Mouse (Mus musculus) induced T-regulatory cell, adult 2 months (primary cell): Measurements from ENCODE around the gene Flot2.

Experiments used
- DNase-seq: peaks from one replicate; pipeline ENCODE4 v3.0.0-alpha.2; 2012; ENCODE audit warnings: low read depth

The Flot2 gene

DNA sequence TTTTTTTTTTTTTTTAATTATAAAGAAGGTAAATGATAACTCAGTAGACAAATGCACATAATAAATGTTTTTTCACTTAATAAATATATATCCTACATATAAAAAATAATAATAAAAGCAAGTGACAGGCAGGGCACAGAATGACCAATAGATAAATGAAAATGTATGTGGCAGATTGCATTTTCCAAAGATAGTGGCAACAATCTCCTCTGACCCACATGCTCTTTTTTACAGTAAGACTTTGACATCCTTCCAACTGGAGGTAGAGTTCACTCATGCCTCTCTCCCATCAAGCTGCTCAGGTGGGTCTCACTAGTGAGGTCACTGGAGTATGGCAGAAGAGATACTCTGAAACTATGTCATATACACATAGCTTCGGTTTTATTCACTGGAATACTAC, 24.8 kb downstream of the Flot2 start:
- DNase-seq: no peak

- no peak for DNase-seq
These were observed 28.2 kb downstream of the Flot2 start for GRCm38 (mm10) chr11:78065906-78066305.

DNA sequence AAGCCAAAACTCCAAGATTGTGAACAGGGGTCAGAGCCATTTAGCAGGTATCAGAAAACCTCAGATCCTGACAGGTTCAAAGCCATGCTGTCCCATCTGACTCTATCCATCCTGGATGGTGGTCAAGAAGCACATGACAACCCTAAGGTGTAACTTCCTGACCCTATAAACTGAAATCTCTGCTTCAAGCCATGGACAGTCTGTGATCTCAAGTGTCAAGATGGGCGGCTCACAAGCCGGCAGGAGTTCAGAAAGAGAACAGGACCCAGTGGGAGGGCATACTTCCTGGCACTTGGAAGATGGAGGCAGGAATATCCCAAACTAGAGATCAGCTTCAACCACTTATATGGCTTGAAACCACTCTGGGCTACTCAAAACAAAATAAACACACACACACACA, 28.9 kb downstream of the Flot2 start:
- no peak for DNase-seq

GRCm38 (mm10) chr11:78067566-78067965, 29.8 kb downstream of the Flot2 start:
- DNase-seq: no peak

- DNase-seq: no peak
These were observed 31.4 kb downstream of the Flot2 start for GRCm38 (mm10) chr11:78069130-78069529.

DNA sequence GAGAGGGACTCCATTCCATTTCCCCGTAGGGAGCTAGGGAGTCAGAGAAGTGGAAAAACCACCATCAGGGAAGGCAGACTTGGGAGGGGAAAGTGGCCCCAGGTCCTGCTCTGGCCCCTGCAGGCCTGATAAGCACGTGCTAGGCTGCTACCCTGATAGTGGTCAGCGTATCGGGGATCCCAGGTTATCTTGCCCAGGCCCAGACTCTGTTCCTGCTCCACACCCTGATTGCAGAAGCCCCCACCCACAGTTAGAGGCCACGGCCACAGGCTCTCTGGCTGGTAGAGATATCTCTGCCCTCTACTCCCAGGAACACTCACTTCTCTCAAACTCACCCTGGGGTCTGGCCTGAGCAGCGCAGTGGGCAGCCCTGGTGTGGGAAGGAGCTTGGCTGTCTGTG, 31.9 kb downstream of the Flot2 start:
- no peak for DNase-seq

- no peak for DNase-seq
These were observed 34.2 kb downstream of the Flot2 start for GRCm38 (mm10) chr11:78071938-78072337.

- DNase-seq: no peak
These were observed 34.8 kb downstream of the Flot2 start for GRCm38 (mm10) chr11:78072425-78073130.

- DNase-seq: no peak
These were observed 36.0 kb downstream of the Flot2 start for GRCm38 (mm10) chr11:78073577-78074276.

- no peak for DNase-seq
These were observed 36.5 kb downstream of the Flot2 start for GRCm38 (mm10) chr11:78074277-78074652.

- DNase-seq: no peak
These were observed 36.9 kb downstream of the Flot2 start for GRCm38 (mm10) chr11:78074666-78075065.

DNA sequence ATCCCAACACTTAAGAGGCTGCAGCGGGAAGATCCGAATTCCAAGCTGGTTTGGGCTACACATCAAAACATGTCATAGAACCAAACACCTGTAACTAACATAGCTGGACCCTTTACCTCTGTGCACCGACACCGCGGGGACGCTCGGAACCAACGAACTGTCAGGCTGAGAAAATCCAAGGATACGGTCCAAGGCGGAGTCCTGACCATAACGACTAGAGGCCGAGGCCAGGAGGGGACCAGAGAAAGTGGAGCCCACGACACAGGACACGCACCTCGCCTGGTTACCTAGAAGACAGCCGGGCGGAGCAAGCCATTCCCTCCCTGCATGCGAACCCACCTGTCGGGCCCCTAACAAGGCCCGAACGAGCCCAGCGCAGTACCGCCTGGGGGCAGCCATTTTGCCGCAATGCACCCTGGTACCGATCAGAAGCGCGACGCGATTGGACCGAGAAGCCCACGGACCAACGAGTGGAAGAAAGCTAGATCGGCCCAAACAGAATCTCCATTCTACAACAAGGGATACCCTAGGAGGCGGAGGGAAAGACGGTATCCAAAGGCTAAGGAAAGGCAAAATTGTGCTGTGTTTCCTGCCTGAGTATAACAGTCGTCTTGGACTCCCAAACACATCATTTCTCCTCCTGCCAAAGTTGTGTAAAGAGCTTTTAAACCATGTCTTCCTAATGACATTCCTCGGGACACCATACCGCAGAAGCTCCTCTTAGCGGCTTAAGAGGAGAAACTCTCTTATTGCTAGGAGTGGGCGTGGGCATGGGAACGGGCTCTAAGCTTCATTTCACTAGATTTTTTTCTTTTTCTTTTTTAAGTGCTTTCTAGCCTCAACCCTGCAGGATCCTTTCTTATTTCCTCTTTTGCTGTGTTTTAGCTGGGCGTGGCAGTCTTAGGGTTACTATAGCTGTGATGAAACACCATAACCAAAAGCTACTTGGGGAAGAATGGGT, 42.5 kb downstream of the Flot2 start, which contains the start of gene Eral1:
Eral1 (minus strand) TSS at position 423 of the 961 bp plus-strand sequence.
- DNase-seq: peak; percentile 86

- no peak for DNase-seq
These were observed 45.9 kb downstream of the Flot2 start for GRCm38 (mm10) chr11:78083595-78083994.

GRCm38 (mm10) chr11:78086925-78087479, 49.3 kb downstream of the Flot2 start:
- DNase-seq: no peak

DNA sequence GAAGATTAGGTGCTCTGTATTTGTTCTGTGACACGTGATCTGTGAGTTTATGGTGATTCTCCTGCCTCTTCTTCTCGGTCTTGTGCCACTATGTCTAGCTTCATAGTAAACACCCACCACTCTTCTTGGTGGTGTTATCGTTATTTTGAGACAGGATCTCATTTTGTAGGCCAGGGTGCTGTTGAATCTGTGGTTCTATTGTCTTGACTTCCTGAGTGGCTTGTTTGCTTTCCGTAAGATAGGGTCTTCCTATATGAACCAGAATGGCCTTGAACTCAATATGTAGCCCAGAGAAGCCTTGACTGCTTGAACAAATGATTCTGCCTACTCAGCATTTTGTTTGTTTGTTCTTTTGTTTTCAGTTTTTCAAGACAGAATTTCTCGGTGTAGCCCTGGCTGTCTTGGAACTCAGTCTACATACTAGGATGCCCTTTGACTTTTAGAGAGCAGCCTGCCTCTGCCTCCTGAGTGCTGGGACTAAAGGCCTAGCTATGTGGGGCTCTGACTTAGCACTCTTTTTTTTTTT, 50.1 kb downstream of the Flot2 start:
- DNase-seq: no peak

GRCm38 (mm10) chr11:78094137-78094503, 56.4 kb downstream of the Flot2 start:
- DNase-seq: no peak

GRCm38 (mm10) chr11:78094504-78095143, 56.9 kb downstream of the Flot2 start, which contains the start of gene Fam222b:
Gene Fam222b (plus strand): TSS chr11:78094660.
- DNase-seq: peak; percentile 93

DNA sequence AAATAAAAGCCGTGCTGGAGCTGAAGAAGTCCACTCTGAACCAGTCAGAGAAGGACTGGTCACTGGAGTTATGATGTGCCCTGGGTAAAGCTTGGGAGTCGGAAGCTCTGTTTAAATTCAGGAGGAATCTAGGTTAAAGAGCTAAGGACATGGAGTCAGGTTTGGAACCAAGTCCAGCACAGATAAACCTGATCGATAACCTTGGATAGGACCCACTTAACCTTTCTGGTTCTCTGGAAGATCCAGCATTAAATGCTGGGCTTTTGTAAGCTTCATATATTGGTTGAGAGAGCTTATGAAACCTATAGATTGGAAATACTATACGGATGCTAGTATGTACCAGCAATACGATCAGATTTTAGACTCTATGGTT, 57.4 kb downstream of the Flot2 start:
- no peak for DNase-seq

DNA sequence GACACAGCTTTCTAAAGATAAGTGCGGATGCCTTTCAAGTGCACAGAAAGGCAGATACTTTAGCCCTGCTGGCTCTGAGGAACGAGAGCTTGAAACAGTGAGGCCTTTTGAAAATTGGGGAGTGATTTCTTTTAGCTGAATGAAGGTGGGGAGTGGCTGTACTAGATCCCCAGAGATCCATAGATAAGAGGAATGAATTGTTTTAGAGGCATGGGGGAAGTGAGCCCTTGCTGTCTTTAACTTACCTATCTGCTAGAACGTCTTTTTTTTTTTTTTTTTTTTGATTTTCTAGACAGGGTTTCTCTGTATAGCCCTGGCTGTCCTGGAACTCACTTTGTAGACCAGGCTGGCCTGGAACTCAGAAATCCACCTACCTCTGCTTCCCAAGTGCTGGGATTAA, 59.3 kb downstream of the Flot2 start:
- no peak for DNase-seq

- DNase-seq: no peak
These were observed 63.0 kb downstream of the Flot2 start for GRCm38 (mm10) chr11:78100746-78101145.

GRCm38 (mm10) chr11:78102142-78102541, 64.4 kb downstream of the Flot2 start:
- no peak for DNase-seq
